Mouse (Mus musculus) left cerebral cortex, postnatal 14 days (tissue): ENCODE measurements around the gene Eef1akmt2. TPM values are rescaled to one million over a fixed set of nuclear protein-coding genes. Genes with fewer than 3 reads are reported as not detected.

Experiments
- DNase-seq, 2 experiments: peaks; one replicate each; pipeline ENCODE4 v3.0.0; 2021 to 2022; ENCODE audit warnings: low spot score in 2 of 2, mixed read lengths in 1 of 2
- intact Hi-C: fragments of 180-260 bp; cut with DNase I; formaldehyde crosslinking; loops from one replicate; pipeline ENCODE4 v1.15.1; 2025
- total RNA-seq, 2 experiments: library from RNA; stranded (reverse); gene quantifications; 2 replicates each; pipeline ENCODE4 v1.2.3; 2021

Gene Eef1akmt2
- total RNA-seq, 2 experiments from 2014 or later = 29.3 to 31.2 TPM

DNA sequence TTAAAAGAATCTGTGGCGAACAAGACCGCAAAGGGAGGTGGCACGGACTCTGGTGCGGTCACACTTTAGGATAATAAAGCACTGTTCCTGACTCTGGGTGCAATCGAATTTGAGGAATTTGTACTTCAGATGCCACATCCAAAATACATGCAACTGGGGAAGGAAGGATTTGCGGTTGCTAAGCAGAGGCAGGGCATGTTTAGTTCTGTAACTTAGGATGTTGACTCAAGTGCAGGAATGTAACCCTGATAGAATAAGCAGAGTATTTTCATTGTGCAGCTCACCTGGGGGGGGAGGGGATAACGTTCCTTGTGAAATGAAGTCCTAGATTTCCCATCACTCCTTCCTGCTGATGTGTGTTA lies 38.4 kb downstream of the Eef1akmt2 start:
- DNase-seq = no peak
- intact Hi-C loops = loop anchor here (5.0 kb wide), 1 partner anchor 38 kb away; the partner anchor contains the start of gene Eef1akmt2

GRCm38 (mm10) chr7:132813416-132814088 lies 38.9 kb downstream of the Eef1akmt2 start, which contains the start of gene Fam53b:
Fam53b (minus strand) TSS chr7:132813886.
- intact Hi-C loops = loop anchor here (5.0 kb wide), 1 partner anchor 39 kb away; the partner anchor contains the start of gene Eef1akmt2
- peak; percentile 41 to 69 for DNase-seq

DNA sequence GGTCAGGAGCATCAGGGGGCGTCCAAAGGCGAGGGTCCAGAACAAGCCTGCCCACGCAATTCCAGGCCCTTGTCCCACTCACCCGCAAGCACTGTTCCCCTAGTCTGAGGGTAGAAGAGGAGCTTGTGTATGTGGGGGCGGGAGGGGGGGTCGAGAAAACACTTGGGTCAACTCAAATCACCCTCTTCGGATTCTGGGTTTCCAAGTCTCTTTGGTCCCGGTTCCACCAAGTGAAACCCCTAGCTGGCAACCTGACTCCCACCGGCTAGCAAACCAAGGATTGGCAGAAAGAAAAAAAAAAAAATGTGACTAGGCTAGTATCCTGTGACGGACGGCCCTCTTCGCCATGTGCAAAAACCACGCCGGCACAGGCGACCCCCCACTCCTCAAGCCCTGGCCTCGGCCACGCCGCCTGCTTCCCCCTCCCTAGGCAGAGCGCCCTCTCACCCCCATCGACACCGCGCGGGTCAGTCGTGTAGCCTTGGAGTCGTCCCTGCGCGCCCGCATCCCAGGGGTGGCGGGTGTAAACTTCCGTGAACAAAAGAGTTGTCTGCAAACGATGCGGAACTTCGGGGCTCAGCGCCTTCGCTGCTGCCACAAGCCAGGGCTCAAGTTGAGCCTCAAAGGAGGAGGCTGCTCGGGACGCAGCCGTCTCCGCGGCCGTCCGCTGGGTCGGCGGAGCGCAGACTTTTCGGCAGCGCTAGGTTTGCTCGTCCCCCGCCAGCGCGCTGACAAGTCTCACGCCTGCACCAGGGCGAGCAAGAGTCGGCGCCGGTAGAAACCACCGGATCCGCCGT lies 39.7 kb downstream of the Eef1akmt2 start:
- peak in 1 of 2 experiments; percentile 49 for DNase-seq
- intact Hi-C loops = loop anchor here (5.0 kb wide), 1 partner anchor 39 kb away; the partner anchor contains the start of gene Eef1akmt2

GRCm38 (mm10) chr7:132811716-132812618 lies 40.5 kb downstream of the Eef1akmt2 start:
- intact Hi-C loops = loop anchor here (1.0 to 5.0 kb wide), 4 partner anchors 40 to 156 kb away; partner anchors contain the start of gene Eef1akmt2
- no peak for DNase-seq

DNA sequence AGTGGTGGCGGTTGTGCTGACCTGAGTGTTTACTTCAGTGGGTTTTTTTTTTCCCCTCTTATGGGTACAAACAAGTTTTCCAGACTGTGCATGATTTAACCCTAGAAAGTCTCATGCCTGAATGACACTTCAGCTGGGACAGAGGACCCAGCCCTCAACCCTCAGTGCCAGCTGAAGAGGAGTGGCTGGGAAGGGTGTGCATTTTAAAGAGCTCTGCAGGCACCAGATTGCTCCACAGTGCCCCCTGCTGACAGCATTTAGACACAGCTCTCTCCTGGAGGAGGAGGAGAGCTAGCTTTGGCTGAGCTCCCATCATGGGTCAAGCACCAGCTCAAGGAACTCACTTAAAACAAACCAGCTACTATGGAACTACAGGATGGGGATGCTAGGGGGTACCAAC lies 41.6 kb downstream of the Eef1akmt2 start:
- peak; percentile 88 to 92 for DNase-seq
- intact Hi-C loops = loop anchor here (1.0 to 5.0 kb wide), 4 partner anchors 41 to 155 kb away; partner anchors contain the start of gene Eef1akmt2

DNA sequence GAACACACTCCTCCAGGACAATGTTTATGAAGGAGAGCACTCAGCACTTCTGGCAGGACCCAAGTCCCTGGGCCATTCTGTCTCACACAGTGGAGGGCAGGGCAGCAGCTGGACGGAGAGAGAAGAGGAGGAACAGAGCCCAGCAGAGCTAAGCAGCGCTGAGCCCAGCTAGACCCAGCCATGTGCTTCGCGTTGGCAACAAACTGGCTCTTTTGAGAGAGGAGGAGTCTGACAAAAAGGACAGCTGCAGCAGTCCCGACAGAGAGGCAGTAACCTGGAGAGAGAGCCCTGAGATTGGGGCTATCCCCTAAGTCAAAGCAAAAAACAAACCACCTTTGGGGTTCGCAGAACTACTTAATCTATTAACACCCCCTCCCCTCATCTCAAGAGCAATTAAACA lies 42.1 kb downstream of the Eef1akmt2 start:
- intact Hi-C loops = loop anchor here (2.0 to 5.0 kb wide), 2 partner anchors 42 to 90 kb away; partner anchors contain the start of gene Eef1akmt2
- peak; percentile 55 to 64 for DNase-seq

GRCm38 (mm10) chr7:132809721-132810120 lies 42.8 kb downstream of the Eef1akmt2 start:
- intact Hi-C loops = loop anchor here (2.0 to 5.0 kb wide), 2 partner anchors 43 to 89 kb away; partner anchors contain the start of gene Eef1akmt2
- no peak for DNase-seq

GRCm38 (mm10) chr7:132808841-132809682 lies 43.4 kb downstream of the Eef1akmt2 start:
- peak in 1 of 2 experiments; percentile 41 for DNase-seq

DNA sequence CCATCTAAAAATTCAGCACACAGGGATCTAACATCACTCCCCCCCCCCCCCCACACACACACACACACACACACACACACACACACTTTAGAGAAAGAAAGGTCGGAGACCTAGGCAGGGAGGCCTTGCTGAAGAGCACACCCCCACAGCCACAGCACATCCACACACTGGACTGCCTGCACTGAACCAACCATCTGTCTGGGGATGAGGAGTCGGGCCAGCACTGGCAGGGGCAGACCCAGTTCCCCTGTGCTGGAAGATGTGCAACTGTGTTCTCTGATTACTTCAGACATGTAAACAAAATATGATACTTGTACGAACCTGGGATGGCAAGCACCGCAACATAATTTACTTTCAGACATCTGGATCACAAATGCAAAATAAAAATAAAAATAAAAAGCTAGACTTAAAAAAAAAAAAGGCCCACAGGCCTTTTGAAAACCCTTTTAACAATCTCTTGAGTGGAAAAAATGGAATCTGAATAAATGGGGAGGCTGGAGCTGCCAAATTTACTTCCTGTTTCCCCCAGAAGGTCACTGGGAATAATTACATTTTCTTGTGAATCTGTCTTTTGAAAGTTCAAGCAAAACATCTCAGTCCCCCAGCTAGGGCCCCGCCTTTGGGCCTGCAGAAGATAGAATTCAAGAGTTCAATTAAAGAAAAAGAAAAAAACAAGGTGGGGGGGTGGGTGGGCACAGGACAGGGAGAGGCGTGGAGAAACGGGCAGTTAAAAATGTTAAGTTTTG lies 44.2 kb downstream of the Eef1akmt2 start:
- intact Hi-C loops = no loop called here
- DNase-seq = no peak

More at GRCm38 (mm10) chr7:132808841-132809682, 43.4 kb downstream of the Eef1akmt2 start:
- intact Hi-C loops = no loop called here

GRCm38 (mm10) chr7:132806926-132807857 lies 45.3 kb downstream of the Eef1akmt2 start:
- intact Hi-C loops = no loop called here
- DNase-seq = no peak

GRCm38 (mm10) chr7:132806286-132806685 lies 46.2 kb downstream of the Eef1akmt2 start:
- no peak for DNase-seq
- intact Hi-C loops = no loop called here

- intact Hi-C loops = no loop called here
- DNase-seq = no peak
Observed at GRCm38 (mm10) chr7:132804951-132805350, 47.5 kb downstream of the Eef1akmt2 start.

- intact Hi-C loops = no loop called here
- no peak for DNase-seq
Observed at GRCm38 (mm10) chr7:132804461-132804860, 48.0 kb downstream of the Eef1akmt2 start.

- no peak for DNase-seq
- intact Hi-C loops = no loop called here
Observed at GRCm38 (mm10) chr7:132803962-132804361, 48.5 kb downstream of the Eef1akmt2 start.

- DNase-seq = no peak
- intact Hi-C loops = no loop called here
Observed at GRCm38 (mm10) chr7:132803336-132803735, 49.1 kb downstream of the Eef1akmt2 start.

GRCm38 (mm10) chr7:132802691-132803090 lies 49.8 kb downstream of the Eef1akmt2 start:
- intact Hi-C loops = no loop called here
- no peak for DNase-seq
